Mouse (Mus musculus) lung, postnatal 0 days (tissue): ENCODE measurements around the gene Acy3.

ENCODE experiments used
- CTCF ChIP-seq: IDR thresholded peaks from 2 replicates; pipeline ENCODE4 v1.5.1; 2016; ENCODE audit warnings: antibody characterized with exemption, mild to moderate bottlenecking
- EP300 ChIP-seq: IDR thresholded peaks from 2 replicates; pipeline ENCODE4 v1.6.1; 2016; ENCODE audit warnings: antibody characterized with exemption, mild to moderate bottlenecking, control low read depth

- TF ChIP-seq CTCF (no peak), EP300 (no peak)
Observed at GRCm38 (mm10) chr19:4036327-4037045, 50.1 kb downstream of the Acy3 start.
